Mouse (Mus musculus): ENCODE data around the gene Mettl3. TPM values are rescaled to one million over a fixed set of nuclear protein-coding genes. Genes with fewer than 3 reads are reported as not detected.
A peak's percentile ranks its signal among the peaks of the same experiment; 100 is the strongest.

Gene Mettl3
- total RNA-seq, 1 experiment from 2014 or later: 48.5 TPM

- peak; percentile 79 for ATAC-seq (replicated peaks; ENCODE audit: low read depth, poor library complexity, severe bottlenecking)
Observed at GRCm38 (mm10) chr14:52295558-52296264, 9.2 kb downstream of the Mettl3 start.

GRCm38 (mm10) chr14:52284191-52284590 is 20.7 kb downstream of the Mettl3 start:
- no peak for ATAC-seq (replicated peaks; ENCODE audit: low read depth, poor library complexity, severe bottlenecking)

- ATAC-seq (replicated peaks; ENCODE audit: low read depth, poor library complexity, severe bottlenecking): no peak
Observed at GRCm38 (mm10) chr14:52283629-52284028, 21.3 kb downstream of the Mettl3 start.

GRCm38 (mm10) chr14:52279747-52280120 is 25.2 kb downstream of the Mettl3 start:
- ATAC-seq (replicated peaks; ENCODE audit: low read depth, poor library complexity, severe bottlenecking): peak; percentile 6; the same call in 1 of the 2 replicates

- peak; percentile 97 for ATAC-seq (replicated peaks; ENCODE audit: low read depth, poor library complexity, severe bottlenecking)
Observed at GRCm38 (mm10) chr14:52278932-52279746, 25.8 kb downstream of the Mettl3 start, which contains the start of the genes Tox4 and Rab2b. TSS of gene Tox4 (plus strand) at chr14:52279146. TSS of gene Rab2b (minus strand) at chr14:52279545.

GRCm38 (mm10) chr14:52277210-52277609 is 27.7 kb downstream of the Mettl3 start:
- no peak for ATAC-seq (replicated peaks; ENCODE audit: low read depth, poor library complexity, severe bottlenecking)

GRCm38 (mm10) chr14:52272781-52273180 is 32.1 kb downstream of the Mettl3 start:
- ATAC-seq (replicated peaks; ENCODE audit: low read depth, poor library complexity, severe bottlenecking): no peak

- peak; percentile 99 for ATAC-seq (replicated peaks; ENCODE audit: low read depth, poor library complexity, severe bottlenecking)
Observed at GRCm38 (mm10) chr14:52257484-52258213, 47.3 kb downstream of the Mettl3 start, which contains the start of gene Chd8. TSS of gene Chd8 (minus strand) at chr14:52257780.

- no peak for ATAC-seq (replicated peaks; ENCODE audit: low read depth, poor library complexity, severe bottlenecking)
Observed at GRCm38 (mm10) chr14:52256311-52257175, 48.4 kb downstream of the Mettl3 start.

- no peak for ATAC-seq (replicated peaks; ENCODE audit: low read depth, poor library complexity, severe bottlenecking)
Observed at GRCm38 (mm10) chr14:52246129-52246528, 58.8 kb downstream of the Mettl3 start.

Other genes with a start within 250 kb of the Mettl3 start
- 700 and 803 TPM in 2 replicates for gene Hnrnpc, start 201.1 kb downstream of the Mettl3 start, total RNA-seq (2017)
- 17.0 and 17.2 TPM in 2 replicates for gene Rpgrip1, start 194.4 kb downstream of the Mettl3 start, total RNA-seq (2017)
- gene Supt16, start 107.7 kb downstream of the Mettl3 start, total RNA-seq (2017): 251 and 267 TPM in 2 replicates
- gene Chd8, start 47.3 kb downstream of the Mettl3 start, total RNA-seq (2017): 78.3 and 103 TPM in 2 replicates
- gene Tox4, start 26.0 kb downstream of the Mettl3 start, total RNA-seq (2017): 42.2 and 42.7 TPM in 2 replicates
- gene Rab2b, start 25.6 kb downstream of the Mettl3 start, total RNA-seq (2017): 9.9 and 11.4 TPM in 2 replicates
- gene Sall2, start 23.6 kb upstream of the Mettl3 start, total RNA-seq (2017): 2.6 and 3.3 TPM in 2 replicates
- not detected in 2 replicates for gene Olfr1513, start 51.3 kb upstream of the Mettl3 start, total RNA-seq (2017)
- gene Olfr1512, start 74.0 kb upstream of the Mettl3 start, total RNA-seq (2017): not detected in 2 replicates
- not detected in 2 replicates for gene Olfr1511, start 92.3 kb upstream of the Mettl3 start, total RNA-seq (2017)
- gene Olfr1510, start 109.2 kb upstream of the Mettl3 start, total RNA-seq (2017): not detected in 2 replicates
- gene Olfr1509, start 137.9 kb upstream of the Mettl3 start, total RNA-seq (2017): not detected in 2 replicates
- not detected in 2 replicates for gene Olfr1508, start 162.4 kb upstream of the Mettl3 start, total RNA-seq (2017)
- not detected in 2 replicates for gene Olfr1507, start 190.6 kb upstream of the Mettl3 start, total RNA-seq (2017)

Measured in common myeloid progenitor, adult 5-6 weeks (primary cell).